Mouse (Mus musculus): Measurements from ENCODE around the gene Ak4. TPM values are rescaled to one million over a fixed set of nuclear protein-coding genes. Genes with fewer than 3 reads are reported as not detected.

The Ak4 gene
- polyA plus RNA-seq, 1 experiment from 2014 or later: 9.5 TPM

Other genes starting within 250 kb of the Ak4 start
- 83.2 and 91.9 TPM in 2 replicates for gene Jak1, start 154.0 kb upstream of the Ak4 start, polyA plus RNA-seq (2014; fragmentation: Nextera tagmentation; extraction: Ambion mirVana)
- gene Dnajc6, start 77.4 kb downstream of the Ak4 start, polyA plus RNA-seq (2014; fragmentation: Nextera tagmentation; extraction: Ambion mirVana): 1.5 and 2.1 TPM in 2 replicates
- 75.7 and 81.4 TPM in 2 replicates for gene Leprot, start 228.4 kb downstream of the Ak4 start, polyA plus RNA-seq (2014; fragmentation: Nextera tagmentation; extraction: Ambion mirVana)